Mouse (Mus musculus): ENCODE results near the gene Kifc3.

GRCm38 (mm10) chr8:95131983-95132382 lies 70.6 kb downstream of the Kifc3 start:
- TF ChIP-seq CTCF (IDR thresholded peaks at IDR 0.05; ENCODE audit: extremely low read depth, insufficient read length, insufficient replicate concordance, low read depth, low read length) = no peak
- no peak for TF ChIP-seq POLR2A (IDR thresholded peaks at IDR 0.05; ENCODE audit: low read depth, low read length)

All from small intestine, adult 2 months (tissue).